Mouse (Mus musculus) forebrain, embryonic 16.5 days (tissue): ENCODE data around the gene Psmb3. TPM values are rescaled to one million over a fixed set of nuclear protein-coding genes. Genes with fewer than 3 reads are reported as not detected.
"Not testable (repeated sequence)": the region's sequence is repeated elsewhere in the genome, so short reads cannot be mapped to it uniquely, and the experiment has no call there.

Experiments used
- ATAC-seq: fragments of 200-750 bp; cut with Nextera tagmentation; 2 replicates; pipeline ENCODE4 v1.8.0; 2017; ENCODE audit warnings: mild to moderate bottlenecking, moderate library complexity
- H3K27ac ChIP-seq: fragments of 300-500 bp; sonication (generic); 2 replicates; pipeline ENCODE4 v1.5.1; 2014; ENCODE audit warnings: low read length, control low read depth
- H3K27me3 ChIP-seq: fragments of 300-500 bp; sonication (generic); replicated peaks from 2 replicates; pipeline ENCODE4 v1.6.1; 2014; ENCODE audit warnings: low read length; ENCODE audit not compliant: control insufficient read depth, insufficient read depth
- H3K36me3 ChIP-seq: fragments of 300-500 bp; sonication (generic); 2 replicates; pipeline ENCODE4 v1.6.1; 2014; ENCODE audit not compliant: control insufficient read depth, insufficient read depth
- H3K4me1 ChIP-seq: fragments of 300-500 bp; sonication (generic); replicated peaks from 2 replicates; pipeline ENCODE4 v1.6.1; 2014; ENCODE audit warnings: low read length; ENCODE audit not compliant: control insufficient read depth, insufficient read depth
- H3K4me2 ChIP-seq: fragments of 300-500 bp; sonication (generic); 2 replicates; pipeline ENCODE4 v1.6.1; 2014; ENCODE audit warnings: mild to moderate bottlenecking, low read length, control low read depth
- H3K4me3 ChIP-seq: fragments of 300-500 bp; sonication (generic); replicated peaks from 2 replicates; pipeline ENCODE4 v1.5.1; 2014; ENCODE audit warnings: mild to moderate bottlenecking, low read length, control low read depth
- H3K9ac ChIP-seq: fragments of 300-500 bp; sonication (generic); replicated peaks from 2 replicates; pipeline ENCODE4 v1.6.1; 2014; ENCODE audit warnings: low read depth, low read length, control low read depth
- H3K9me3 ChIP-seq: fragments of 300-500 bp; sonication (generic); 2 replicates; pipeline ENCODE4 v1.6.1; 2016; ENCODE audit warnings: low read length; ENCODE audit not compliant: control insufficient read depth
- WGBS: fragments of 180-500 bp; shearing (Covaris S2); extraction: QIAGEN DNeasy Blood & Tissue Kit; methylation state at CpG from one replicate; pipeline ENCODE4 v1.1.7; 2014; 5-methylcytosine and 5-hydroxymethylcytosine counted together
- polyA plus RNA-seq: library from polyadenylated mRNA; unstranded; fragments of >200 nt; fragmentation: Nextera tagmentation; extraction: Ambion mirVana; gene quantifications from 2 replicates; pipeline ENCODE4 v1.2.1, GENCODE M21; 2015

The Psmb3 gene
- polyA plus RNA-seq, result 403 and 431 TPM in 2 replicates

DNA sequence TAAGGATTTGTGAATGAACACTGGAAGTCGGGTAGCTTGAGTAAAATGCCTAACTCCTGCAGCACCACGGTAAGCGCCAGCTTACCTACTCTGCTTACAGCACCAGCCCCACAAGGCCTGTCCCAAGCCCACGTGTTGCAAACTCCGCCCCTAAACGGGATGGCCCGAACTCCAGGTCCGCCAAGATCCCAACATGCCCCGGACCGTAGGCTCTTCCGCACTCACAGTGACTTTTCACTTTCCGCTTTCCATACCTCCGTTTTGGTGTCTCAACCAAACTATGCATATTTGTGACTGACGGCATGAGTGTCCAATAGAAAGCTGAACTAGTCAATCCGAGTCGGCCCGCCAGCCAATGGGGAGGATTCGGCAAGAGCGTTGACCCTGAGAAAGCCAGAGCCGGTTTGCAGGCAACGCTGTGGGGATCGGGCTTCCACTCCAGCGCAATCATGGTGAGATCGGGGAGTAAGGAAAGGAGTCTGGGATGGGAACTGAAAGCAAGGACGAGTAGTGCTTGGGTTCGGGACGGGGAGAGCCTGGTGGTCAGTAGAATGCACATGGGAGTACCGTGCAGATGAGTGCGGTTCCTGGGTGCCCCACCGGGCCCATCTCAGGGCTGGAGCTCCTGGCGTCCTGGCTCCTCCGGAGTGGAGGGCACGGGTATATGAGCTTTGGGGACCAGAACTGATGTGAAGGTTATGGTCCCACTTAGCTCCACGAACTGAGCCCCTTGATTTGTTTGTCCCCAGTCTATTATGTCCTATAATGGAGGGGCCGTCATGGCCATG lies at the start of gene Psmb3:
Gene Psmb3 (plus strand): TSS at position 361 of the 788 bp plus-strand sequence.
- peak within 1 kb of the TSS; percentile 93 for H3K4me3 ChIP-seq
- peak; percentile 87 for ATAC-seq
- WGBS, result under 1% methylated on average over 35 of the region's 35 CpGs

DNA sequence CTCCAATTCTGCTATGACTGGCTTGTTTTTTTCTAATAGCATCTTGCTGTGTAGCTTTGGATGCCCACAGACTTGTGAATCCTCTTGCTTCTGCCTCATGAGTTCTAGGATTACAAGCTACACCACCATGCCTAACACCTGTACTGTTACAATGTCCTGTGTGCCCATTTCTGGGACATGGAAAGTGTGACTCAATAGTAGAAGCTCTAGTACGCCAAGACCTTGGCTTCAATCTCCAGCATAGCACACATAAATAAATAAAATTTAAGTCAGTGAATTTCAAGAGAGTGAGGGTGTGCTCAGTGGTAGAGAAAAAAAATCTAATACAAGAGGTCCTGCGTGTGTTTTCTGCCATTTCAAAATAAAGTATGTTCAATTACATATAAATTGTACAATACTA lies 49.0 kb upstream of the Psmb3 start:
- no peaks in the 10 kb centered on the region for H3K36me3 ChIP-seq
- 95% methylated on average over 2 of the region's 2 CpGs for WGBS
- no peak overlapping the region for H3K4me2 ChIP-seq
- H3K4me3 ChIP-seq, result no peak overlapping the region
- peaks cover 3% of the 10 kb centered on the region for H3K4me1 ChIP-seq
- ATAC-seq, result no peak
- no peaks in the 10 kb centered on the region for H3K27me3 ChIP-seq
- H3K27ac ChIP-seq, result no peak overlapping the region
- H3K9ac ChIP-seq, result no peak overlapping the region
- no peaks in the 10 kb centered on the region for H3K9me3 ChIP-seq

More for the DNA sequence above, at the start of gene Psmb3:
- Histone ChIP-seq H3K4me2 (peak within 1 kb of the TSS; percentile 80), H3K9ac (peak within 1 kb of the TSS; percentile 81), H3K36me3 (peaks cover 18% of the 10 kb centered on the region), H3K27ac (peak within 1 kb of the TSS; percentile 93), H3K4me1 (peaks cover 26% of the 10 kb centered on the region), H3K9me3 (no peaks in the 10 kb centered on the region), H3K27me3 (no peaks in the 10 kb centered on the region)

DNA sequence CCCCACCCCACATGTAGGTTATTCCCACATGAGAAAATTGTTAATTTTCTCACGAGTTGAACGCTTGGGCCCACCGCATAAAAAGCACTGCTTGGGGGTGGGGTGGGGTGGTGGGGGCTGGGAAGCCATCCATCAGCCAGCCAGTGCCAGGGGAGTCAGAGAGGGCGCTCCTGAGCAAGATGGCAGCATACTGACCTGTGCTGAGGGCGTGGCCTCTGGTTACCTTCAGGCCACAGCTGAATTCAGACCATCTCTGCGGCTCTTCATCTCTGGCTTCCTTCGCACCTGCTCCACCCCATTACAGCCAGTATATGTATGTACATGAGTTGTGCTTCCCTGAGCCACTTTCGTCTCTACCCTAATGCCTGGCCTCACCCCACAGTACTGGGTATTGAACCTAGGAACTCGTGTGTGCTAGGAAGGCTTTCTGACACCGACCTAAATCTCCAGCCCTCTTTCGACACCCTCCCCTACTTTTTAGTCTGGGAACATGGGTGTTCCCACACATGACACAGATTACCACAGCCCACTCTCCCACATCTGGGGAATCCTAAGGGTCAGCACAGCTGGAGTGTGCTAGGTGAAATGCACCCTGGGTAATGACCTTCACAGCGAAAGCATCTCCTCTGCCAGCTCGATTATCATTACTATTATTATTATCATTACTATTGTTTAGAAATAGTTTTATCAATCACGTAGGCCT lies 46.8 kb upstream of the Psmb3 start:
- Histone ChIP-seq H3K27ac (no peak overlapping the region), H3K9me3 (no peaks in the 10 kb centered on the region), H3K4me2 (no peak overlapping the region), H3K4me1 (peaks cover 18% of the 10 kb centered on the region), H3K9ac (no peak overlapping the region), H3K36me3 (no peaks in the 10 kb centered on the region), H3K4me3 (no peak overlapping the region), H3K27me3 (peaks cover 8% of the 10 kb centered on the region)
- WGBS, result 73% methylated on average over 14 of the region's 14 CpGs
- no peak for ATAC-seq

DNA sequence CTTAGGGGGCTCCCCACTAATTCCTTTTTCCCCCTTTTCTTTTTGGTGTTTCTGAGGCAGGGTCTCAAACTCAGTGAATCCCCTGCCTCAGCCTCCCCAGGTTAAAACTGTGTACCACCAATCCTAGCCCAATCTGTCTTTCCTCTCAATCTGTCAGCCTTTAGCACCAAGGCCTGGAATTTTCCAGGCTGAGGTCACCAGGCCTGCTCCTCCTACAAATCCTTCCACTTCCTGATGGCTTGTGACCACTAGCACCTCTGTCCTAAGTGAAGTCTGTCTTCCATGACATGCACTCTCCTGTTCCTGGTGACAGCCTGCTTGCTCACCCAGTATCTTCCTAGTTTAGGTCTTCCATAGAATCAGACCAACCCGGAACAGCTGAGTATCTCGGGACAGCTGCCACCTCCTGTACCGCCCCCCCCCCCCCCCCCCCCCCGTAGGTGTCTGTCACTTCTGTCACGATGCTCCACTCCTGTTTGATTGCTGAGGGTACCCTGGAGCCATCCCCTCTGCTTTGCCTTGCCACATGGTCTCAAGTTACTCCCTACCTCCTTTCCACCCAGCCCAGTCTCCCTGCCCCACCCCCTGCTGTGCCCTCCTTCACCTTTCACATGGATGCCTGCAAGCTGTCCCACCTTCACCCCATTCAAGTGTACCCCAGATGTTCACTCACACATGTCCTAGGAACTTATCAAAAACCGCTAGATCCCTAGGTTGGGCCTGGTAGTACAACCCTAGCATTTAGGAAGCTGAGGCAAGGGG lies 45.8 kb upstream of the Psmb3 start:
- Histone ChIP-seq H3K27ac (no peak overlapping the region), H3K9ac (no peak overlapping the region), H3K9me3 (no peaks in the 10 kb centered on the region), H3K27me3 (peaks cover 17% of the 10 kb centered on the region), H3K4me2 (no peak overlapping the region), H3K4me1 (peaks cover 27% of the 10 kb centered on the region), H3K36me3 (no peaks in the 10 kb centered on the region), H3K4me3 (no peak overlapping the region)
- WGBS, result 52% methylated on average over 6 of the region's 6 CpGs
- ATAC-seq, result no peak

DNA sequence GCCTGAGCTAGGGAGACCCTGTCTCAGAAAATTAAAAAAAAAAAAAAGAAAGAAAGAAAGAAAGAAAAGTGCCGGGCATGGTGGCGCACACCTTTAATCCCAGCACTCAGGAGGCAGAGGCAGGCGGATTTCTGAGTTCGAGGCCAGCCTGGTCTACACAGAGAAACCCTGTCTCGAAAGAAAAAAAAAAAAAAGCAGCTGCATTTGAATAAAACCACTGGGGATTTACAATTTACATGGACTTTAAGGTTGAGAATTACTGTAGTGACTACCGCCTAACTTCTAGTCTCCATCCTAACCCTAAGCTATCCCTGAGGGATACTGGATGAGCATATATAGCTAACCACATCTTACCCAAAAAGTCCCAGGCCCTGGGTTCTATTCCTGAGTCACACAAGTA lies 45.2 kb upstream of the Psmb3 start:
- 87% methylated on average over 6 of the region's 6 CpGs for WGBS
- not testable (repeated sequence) for H3K4me3 ChIP-seq, H3K9me3 ChIP-seq, H3K27ac ChIP-seq, H3K36me3 ChIP-seq, ATAC-seq, H3K4me2 ChIP-seq, H3K9ac ChIP-seq
- Histone ChIP-seq H3K27me3 (peaks cover 19% of the 10 kb centered on the region), H3K4me1 (peaks cover 32% of the 10 kb centered on the region)

DNA sequence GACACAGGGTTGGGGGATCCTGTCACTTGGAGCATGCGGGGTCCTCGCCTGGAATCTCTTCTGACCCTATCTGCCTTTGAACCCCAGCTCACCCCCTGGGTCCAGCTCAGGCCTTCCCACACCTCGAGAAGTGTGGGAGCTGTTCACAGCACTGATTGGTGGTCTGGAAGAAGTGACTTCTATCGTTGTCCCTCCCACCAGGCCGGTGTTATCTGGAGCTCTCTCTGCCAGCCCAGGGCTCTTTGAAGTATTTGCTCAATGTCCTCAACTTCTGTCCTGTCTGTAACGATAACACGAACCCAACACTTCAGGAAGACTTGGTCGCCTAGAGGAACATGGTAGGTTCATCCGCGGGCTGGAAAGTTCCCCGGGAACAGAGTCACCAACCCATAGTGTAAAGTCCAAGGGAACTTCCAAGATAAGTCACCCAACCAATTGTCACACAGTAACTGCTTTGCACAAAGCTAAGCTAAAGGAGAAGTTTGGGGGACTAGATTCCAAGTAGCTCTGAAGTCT lies 44.4 kb upstream of the Psmb3 start:
- H3K4me1 ChIP-seq, result peaks cover 32% of the 10 kb centered on the region
- H3K27ac ChIP-seq, result no peak overlapping the region
- 77% methylated on average over 11 of the region's 11 CpGs for WGBS
- no peak overlapping the region for H3K4me3 ChIP-seq
- no peak overlapping the region for H3K4me2 ChIP-seq
- H3K27me3 ChIP-seq, result peaks cover 19% of the 10 kb centered on the region
- H3K36me3 ChIP-seq, result no peaks in the 10 kb centered on the region
- H3K9me3 ChIP-seq, result no peaks in the 10 kb centered on the region
- ATAC-seq, result no peak
- H3K9ac ChIP-seq, result no peak overlapping the region

DNA sequence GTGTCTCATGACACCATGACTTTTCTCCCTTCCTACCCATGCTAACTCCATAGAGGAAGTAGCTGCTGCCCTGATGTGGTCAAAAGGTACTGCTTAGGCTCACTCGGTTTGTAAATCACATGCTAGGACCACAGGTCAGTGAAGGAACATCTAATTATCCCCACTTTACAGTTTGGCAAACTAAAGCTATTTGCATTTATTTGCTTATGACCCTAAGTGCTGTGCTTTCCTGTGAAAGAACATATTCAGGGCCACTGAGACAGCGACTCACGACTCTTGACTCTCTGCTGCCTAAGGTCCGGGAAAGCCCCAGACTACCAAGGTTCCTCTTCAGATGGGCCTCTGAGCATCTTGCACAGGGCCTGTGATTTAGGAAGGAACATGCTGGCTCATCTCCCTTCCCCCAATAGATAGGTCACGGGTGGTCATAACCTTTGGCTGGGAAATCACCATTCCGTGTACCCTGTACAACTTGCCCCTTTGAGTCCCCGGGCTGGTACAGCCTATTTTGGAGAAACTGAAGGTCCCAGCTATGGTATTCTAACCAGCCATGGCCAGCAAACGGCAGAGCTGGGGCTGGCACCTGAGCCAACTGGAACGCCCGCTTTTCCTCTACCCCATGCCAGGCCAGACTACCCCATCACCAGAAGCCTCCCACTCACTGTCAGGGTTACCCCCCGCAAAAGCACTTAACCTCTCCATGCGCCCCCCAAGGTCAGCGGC lies 43.8 kb upstream of the Psmb3 start:
- WGBS, result 11% methylated on average over 13 of the region's 13 CpGs
- H3K36me3 ChIP-seq, result no peaks in the 10 kb centered on the region
- H3K4me3 ChIP-seq, result peak overlapping the region; percentile 64
- no peaks in the 10 kb centered on the region for H3K9me3 ChIP-seq
- H3K9ac ChIP-seq, result peak overlapping the region; percentile 68
- peaks cover 35% of the 10 kb centered on the region for H3K4me1 ChIP-seq
- peaks cover 19% of the 10 kb centered on the region for H3K27me3 ChIP-seq
- no peak overlapping the region; the same call in 1 of the 2 replicates for H3K27ac ChIP-seq
- H3K4me2 ChIP-seq, result peak overlapping the region; percentile 89
- ATAC-seq, result no peak

DNA sequence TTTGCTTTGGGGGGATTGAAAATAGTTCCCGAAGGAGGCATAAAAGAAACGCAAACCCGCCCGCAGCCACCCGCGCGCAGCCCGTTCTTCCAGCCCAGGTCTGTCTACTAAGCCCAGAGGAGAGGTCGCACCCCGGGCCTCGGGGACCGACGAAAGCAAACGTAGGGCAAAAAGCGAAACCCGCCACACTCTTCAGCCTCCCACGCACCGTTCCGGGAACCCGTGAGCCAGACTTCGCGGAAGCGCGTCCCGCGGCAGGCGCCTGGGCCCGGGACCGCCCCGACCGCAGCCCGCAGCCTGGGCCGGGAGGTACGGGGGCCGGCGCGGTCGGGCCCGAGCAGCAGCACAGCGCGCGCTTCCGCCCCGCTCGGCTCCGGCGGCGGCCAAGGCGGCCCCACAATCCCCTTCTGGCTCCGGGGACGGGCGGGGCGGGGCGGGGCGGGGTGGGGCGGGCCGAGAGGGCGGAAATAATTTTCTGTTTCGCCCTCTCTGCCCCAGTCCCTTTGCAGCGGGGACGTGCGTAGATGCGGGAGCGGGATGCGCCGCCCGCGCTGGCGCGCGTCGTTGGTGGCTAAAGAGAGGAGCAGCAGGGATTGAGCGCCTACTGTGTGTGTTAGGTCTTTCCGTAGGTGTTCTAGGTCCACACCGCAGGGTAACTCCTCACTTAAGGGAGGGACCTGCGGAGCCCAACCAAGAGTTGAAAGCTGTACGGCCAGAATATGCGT lies 43.0 kb upstream of the Psmb3 start:
- ATAC-seq, result peak; percentile 90
- Histone ChIP-seq H3K4me3 (peak overlapping the region; percentile 64), H3K4me2 (peak overlapping the region; percentile 89), H3K4me1 (peaks cover 42% of the 10 kb centered on the region), H3K9ac (peak overlapping the region; percentile 68), H3K9me3 (no peaks in the 10 kb centered on the region), H3K36me3 (no peaks in the 10 kb centered on the region), H3K27me3 (peaks cover 19% of the 10 kb centered on the region), H3K27ac (no peak overlapping the region; the same call in 1 of the 2 replicates)
- WGBS, result under 1% methylated on average over 68 of the region's 78 CpGs
